Mouse (Mus musculus): ENCODE measurements around the gene Tktl2.

The Tktl2 gene

DNA sequence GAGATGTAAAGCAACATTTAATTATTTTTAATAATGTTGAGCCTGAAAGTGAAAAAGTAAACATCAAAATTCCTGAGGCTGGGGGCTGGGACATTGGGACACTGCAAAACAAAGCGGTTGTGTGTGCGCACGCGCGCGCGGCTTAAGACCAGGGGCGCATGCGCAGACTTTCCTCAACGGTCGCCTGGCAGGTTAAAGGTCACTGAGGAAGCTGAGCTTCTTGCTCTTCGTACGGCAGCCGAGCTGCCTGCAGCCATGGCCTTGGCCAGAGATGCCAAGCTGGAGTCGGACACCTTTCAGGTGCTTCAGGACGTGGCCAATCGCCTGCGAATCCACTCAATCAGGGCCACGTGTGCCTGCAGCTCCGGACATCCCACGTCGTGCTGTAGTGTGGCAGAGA lies at the start of gene Tktl2:
TSS of gene Tktl2 (plus strand) at position 220 of the 400 bp plus-strand sequence.
- DNase-seq (ENCODE audit: low spot score) = no peak

DNA sequence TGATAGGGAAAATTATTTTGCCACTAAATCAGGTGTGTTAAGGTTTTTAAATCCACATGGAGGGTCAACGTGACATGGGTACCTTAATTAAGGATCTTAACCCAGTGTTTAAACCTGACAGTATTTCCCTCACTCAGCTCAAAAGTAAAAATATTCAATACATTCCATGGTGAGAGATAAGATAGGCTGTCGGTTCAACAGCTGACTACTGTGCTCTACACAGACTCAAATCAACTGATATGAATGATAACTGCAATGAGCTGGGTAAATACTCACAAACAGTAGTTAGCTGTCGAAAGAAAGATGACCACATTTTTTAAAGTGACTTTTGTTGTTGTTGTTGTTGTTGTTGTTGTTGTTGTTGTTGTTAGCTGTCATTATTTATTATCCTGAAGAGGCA lies 41.7 kb upstream of the Tktl2 start:
- DNase-seq (ENCODE audit: low spot score) = no peak

DNA sequence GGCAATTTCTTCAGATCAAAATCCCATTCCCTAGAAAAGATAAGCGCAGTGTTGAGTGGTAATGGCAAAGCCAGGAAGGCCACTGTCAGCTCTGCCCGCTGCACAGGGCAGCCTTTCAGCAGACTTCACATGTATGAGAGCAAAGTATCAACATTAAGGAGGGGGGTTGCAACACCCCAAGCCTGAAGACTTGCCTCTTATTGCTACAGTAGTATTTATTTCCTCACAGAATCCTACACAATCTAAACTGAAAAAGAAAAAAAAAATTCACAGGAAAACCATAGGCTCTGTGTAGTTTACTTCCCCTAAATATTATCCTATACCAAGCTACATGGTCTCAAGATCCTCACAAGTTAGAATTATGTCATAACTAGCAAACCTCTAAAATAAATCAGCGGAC lies 34.7 kb upstream of the Tktl2 start:
- DNase-seq (ENCODE audit: low spot score) = no peak

DNA sequence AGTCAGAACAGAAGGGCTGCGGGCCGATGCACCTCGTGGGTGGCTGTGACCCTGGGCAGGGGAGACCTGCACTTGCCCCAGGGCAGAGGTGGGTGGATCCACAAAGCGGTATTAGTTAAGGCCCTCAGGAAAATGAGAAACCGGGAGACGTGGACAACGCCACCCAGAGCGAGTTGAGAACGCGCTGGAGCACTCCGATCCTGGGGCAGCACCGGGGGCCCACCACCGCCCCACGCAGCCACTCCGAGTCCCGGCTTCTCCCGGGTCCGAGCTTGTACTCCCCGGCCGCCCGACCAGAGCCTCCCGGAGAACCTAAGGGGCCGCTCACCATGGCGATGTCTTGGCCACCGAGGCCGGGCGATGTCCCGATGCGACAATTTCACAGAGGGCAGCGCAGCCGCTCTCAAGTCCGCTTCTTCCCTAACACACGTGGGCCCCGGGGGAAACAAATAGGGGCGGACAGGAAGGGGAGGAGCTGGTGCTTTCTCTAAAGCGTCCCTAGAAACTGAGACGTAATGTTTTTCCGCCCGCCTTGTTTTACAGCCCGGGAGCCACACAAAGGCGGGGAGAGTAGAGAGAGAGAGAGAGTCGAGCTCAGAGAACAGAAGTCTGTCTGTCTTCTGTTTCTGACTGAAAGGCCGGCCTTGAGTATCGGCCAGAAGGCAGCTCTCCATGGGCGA lies 25.3 kb upstream of the Tktl2 start, which contains the start of gene Tma16:
TSS of gene Tma16 (minus strand) at position 447 of the 680 bp plus-strand sequence.
- DNase-seq (ENCODE audit: low spot score) = peak; percentile 94

DNA sequence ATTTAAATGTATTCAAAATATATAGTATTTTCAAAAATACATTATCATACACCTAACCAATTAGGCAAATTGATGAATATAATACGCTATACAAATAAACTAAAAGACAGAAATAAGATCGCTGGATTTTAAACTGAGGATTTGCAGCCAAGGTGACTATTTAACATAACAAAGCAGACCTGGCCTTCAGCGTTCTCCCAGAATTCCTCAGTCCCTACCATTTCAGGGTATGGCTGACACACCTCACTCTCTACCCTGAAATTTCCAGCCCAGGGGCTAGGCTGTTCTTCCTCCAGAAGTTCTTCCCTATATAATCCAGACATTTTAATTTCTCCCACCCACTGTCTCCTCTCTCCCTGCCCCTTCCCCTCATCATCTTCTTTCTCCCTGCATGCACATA lies 23.0 kb upstream of the Tktl2 start:
- DNase-seq (ENCODE audit: low spot score) = no peak

DNA sequence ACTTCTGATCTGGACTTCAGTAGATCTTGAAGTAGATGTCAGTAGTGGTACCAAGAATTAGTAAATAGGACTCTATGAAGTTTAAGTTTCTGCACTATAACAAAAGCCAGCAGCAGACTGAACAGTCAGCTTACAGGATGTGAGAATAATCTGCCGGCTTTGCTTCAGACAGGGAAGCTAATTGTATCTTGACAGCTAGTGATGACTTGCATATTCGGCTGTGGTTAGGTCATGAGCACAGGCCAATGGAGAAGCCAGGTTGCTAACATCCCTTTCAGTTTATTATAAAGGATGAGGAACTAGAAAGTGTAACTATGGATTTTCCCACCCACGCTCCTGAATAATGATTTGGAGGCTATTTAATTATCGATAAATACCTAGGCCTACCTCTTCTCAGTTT lies 20.9 kb upstream of the Tktl2 start:
- DNase-seq (ENCODE audit: low spot score) = no peak

DNA sequence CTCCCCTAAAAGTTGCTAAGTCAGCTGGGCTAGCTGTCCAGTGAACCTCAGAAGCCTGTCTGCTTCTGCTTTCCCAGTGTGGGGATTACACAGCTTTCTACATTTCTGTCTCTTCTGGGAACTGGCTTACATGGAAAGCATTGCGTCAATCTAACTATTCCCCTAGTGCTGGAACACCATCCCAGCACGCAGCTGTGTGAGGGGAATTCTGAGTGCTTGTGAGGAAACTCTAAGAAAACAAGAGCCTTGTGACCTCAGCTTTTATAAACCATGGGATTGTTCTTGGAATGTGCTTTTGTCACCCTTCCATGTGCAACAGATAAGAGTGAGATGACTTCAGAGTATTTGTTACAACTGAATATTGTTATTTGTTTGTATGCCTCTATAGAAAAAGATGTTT lies 17.1 kb upstream of the Tktl2 start:
- DNase-seq (ENCODE audit: low spot score) = peak; percentile 85

DNA sequence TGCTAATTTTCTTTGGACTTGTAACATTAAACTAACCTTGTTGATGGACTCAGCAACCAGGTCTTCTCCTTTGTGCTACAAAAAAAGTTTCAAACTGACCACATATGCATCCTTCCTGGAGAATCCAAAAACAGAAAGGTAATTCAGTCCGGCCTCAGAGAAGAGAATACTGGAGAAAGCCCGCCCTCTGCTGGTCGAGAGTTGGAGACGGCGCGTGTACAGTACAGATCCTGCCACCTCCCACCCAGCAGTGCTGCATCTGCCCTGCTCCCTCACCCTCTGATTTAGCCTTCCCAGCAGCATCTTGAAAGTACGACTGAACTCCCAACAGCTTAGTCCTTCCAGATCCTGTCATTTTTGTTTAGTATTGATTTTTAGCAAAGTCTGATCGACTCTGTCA lies 15.8 kb upstream of the Tktl2 start:
- DNase-seq (ENCODE audit: low spot score) = peak; percentile 85

DNA sequence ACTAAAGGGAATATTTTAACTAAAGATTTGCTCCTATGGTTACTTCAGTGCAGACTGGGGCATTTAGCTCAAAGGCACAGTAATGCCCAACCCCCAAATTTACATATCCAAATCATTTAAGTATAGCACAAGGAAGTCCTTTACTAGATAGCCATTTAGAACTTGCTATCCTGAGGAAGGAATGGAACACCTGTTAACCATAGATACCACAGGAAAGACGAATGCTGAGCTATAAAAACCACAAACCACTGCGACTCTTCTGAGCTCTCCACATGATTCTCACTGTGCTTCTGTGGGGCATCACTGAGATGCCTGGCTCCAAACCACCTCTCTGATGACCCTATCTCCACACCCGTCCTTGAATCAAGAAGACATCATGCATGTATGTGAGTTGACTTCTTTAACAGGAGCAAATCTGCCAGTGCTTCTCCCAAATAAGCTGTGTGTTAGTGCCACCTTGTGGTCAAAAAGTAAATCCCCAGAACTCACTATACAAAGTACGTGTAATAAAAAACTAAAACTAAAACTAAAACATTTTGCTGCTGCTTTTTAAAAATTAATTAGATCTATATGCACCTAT lies 14.5 kb upstream of the Tktl2 start:
- DNase-seq (ENCODE audit: low spot score) = peak; percentile 87

DNA sequence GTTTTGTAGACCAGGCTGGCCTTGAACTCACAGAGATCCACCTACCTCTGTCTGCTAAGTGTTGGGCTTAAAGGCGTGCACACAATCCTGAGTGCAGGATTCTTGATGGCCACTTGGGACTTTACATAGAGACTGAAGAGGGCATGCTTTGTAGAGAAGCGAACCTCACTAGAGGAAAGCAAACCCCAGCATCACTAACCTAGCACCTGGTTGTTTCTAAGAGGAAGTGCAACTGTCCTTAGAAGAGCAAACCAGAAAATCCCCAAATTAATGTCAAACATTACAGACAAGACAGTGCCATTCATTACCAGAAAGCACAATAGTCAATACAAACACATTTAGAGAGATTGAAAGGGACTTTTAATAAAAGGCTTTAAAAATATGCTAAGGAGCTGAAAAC lies 8.2 kb upstream of the Tktl2 start:
- DNase-seq (ENCODE audit: low spot score) = no peak

DNA sequence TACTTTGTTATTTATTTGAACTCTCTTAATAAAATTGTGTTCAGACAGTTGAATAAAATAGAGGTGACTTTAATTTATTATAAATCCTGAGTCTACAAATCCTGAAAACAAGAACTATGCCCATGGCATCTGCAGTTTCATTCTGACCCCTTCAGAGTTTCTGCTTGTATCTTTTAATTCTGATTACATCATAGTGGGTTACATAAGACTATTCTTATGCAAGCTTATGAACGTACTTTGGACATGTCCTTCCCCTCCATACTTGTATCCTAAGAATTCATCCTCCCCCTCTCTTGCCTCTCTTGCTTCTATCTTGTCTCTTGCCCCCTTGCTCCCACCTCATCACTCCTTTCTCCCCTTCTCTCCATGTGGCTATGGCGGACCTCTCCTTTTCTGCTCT lies 7.6 kb downstream of the Tktl2 start:
- no peak for DNase-seq (ENCODE audit: low spot score)

DNA sequence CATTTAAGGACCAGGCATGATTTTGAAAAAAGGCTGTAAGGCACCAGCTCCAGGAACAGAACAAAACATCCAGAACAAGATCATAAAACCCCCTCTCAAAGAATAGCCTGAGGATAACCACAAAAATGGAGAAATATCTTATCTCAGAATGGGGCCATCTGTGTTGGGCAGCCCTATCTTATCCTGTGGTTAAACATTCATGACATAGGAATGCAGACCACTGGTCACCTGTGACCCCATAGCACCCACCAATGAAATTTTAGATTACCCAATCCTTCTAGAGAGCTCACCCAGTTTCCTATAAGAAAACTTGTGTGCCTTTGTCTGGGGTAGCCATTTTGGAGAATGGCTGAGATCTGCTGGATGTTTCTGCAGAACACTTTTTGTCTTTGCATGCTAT lies 9.0 kb downstream of the Tktl2 start:
- DNase-seq (ENCODE audit: low spot score) = no peak

DNA sequence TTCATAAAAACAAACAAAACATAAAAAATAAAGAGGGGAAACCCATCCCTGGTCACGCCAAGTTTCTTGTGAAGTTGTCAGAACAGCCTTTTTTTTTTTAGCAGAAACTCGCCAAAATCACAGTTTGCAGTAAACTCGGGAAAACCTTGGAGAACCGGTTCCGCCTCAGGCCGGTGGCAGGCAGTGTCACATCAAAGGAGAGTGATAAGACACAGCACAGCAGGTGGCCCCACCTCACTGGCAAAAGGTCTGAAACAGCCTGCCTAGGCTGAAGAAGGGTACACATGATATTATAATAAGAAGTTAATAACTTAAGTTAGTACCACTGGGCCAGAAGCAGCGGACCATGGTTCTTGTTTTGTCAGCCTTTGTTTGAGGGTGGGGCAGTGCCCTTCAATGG lies 38.5 kb downstream of the Tktl2 start:
- no peak for DNase-seq (ENCODE audit: low spot score)
